Mouse (Mus musculus): Measurements from ENCODE around the gene Ier3. TPM values are rescaled to one million over a fixed set of nuclear protein-coding genes. Genes with fewer than 3 reads are reported as not detected.
"Not testable (repeated sequence)": the region's sequence is repeated elsewhere in the genome, so short reads cannot be mapped to it uniquely, and the experiment has no call there.

The Ier3 gene
- polyA plus RNA-seq, 1 experiment from 2014 or later: 3.0 TPM

DNA sequence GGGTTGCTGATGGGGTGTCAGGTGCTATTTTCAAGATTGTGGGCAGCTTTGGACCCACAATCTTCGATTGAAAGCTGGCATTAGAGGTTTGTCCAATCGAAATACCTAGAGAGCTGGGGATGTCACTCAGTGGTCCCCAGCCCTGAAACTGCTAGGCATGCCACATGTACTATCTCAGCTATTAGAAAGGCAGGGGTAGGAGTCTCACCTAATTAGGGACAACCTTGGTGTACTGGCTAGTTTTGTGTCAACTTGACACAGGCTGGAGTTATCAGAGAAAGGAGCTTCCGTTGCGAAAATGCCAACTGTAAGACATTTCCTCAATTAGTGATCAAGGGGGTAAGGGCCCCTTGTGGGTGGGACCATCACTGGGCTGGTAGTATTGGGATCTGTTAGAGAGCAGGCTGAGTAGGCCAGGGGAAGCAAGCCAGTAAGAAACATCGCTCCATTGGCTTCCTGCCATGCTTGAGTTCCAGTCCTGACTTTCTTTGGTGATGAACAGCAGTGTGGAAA lies 11.8 kb downstream of the Ier3 start:
- peaks cover 38% of the 10 kb centered on the region for H3K4me1 ChIP-seq
- H3K4me3 ChIP-seq: peak overlapping the region; percentile 16; the same call in 1 of the 2 replicates
- no peak overlapping the region for H3K27ac ChIP-seq (replicated peaks)
- 29% methylated on average over 5 of the region's 5 CpGs for WGBS
- H3K36me3 ChIP-seq: peaks cover 75% of the 10 kb centered on the region
- no peaks in the 10 kb centered on the region for H3K9me3 ChIP-seq (replicated peaks)
- DNase-seq (ENCODE audit: low spot score): no peak
- H3K27me3 ChIP-seq (ENCODE audit: low read depth, poor library complexity, severe bottlenecking): no peaks in the 10 kb centered on the region

DNA sequence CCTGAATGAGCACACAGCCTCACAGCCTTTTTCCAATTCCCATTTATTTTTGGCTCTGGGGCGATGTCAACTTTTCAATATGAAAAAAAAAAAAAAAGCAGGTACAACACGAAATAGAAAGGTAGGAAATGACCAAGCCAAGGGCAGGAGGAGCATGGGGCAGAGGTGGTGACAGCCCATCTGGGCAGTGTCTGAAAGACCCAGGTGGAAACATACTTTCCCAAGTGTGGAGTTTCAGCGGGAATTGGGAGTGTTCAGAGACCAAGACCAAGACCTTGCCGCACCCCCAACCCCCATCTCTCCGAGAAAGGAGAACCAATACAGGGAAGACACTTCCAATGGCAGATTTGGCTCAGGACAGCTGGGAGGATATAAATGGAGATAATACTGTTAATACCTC lies 12.4 kb downstream of the Ier3 start:
- peak overlapping the region; percentile 80; the same call in 1 of the 2 replicates for H3K4me3 ChIP-seq
- WGBS: 70% methylated on average over 5 of the region's 5 CpGs
- H3K9me3 ChIP-seq (replicated peaks): no peaks in the 10 kb centered on the region
- H3K36me3 ChIP-seq: peaks cover 71% of the 10 kb centered on the region
- H3K27ac ChIP-seq (replicated peaks): no peak overlapping the region
- no peak for DNase-seq (ENCODE audit: low spot score)
- no peaks in the 10 kb centered on the region for H3K27me3 ChIP-seq (ENCODE audit: low read depth, poor library complexity, severe bottlenecking)
- H3K4me1 ChIP-seq: peaks cover 43% of the 10 kb centered on the region

DNA sequence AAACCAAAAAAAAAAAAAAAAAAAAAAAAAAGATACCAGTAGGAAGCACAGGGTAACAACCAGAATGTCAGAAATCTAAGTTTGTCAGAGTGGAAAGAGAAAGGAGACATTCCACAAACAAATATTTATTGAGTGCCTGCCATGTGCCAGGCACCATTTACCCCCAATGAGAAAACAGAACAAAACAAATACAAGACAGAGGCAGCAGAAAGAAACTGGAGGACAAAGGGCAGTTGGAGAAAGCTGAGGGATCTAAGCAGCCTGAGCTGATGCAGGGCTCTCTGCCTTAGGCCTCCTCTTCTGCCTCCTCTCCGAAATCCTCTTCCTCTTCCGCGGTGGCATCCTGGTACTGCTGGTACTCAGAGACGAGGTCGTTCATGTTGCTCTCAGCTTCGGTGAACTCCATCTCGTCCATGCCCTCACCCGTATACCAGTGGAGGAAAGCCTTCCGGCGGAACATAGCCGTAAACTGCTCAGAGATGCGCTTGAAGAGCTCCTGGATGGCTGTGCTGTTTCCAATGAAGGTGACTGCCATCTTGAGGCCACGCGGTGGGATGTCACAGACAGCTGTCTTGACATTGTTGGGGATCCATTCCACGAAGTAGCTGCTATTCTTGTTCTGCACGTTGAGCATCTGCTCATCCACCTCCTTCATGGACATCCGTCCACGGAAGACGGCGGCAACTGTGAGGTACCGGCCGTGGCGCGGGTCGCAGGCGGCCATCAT lies 13.4 kb downstream of the Ier3 start:
- peaks cover 71% of the 10 kb centered on the region for H3K36me3 ChIP-seq
- WGBS: 82% methylated on average over 26 of the region's 26 CpGs

DNA sequence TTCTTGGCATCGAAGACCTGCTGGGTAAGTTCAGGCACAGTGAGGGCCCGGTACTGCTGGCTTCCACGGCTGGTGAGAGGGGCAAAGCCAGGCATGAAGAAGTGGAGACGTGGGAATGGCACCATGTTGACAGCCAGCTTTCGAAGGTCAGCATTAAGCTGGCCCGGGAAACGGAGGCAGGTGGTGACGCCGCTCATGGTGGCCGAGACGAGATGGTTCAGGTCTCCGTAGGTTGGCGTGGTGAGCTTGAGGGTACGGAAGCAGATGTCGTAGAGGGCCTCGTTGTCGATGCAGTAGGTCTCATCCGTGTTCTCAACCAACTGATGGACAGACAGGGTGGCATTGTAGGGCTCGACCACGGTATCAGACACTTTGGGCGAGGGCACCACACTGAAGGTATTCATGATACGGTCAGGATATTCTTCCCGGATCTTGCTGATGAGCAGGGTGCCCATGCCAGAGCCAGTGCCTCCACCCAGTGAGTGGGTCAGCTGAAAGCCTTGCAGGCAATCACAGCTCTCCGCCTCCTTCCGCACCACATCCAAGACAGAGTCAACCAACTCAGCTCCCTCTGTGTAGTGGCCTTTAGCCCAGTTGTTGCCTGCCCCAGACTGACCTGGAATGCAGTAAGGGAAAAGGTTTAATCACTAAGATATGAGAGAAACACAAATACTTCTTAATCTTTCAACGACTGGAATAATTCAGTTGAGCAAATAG lies 14.1 kb downstream of the Ier3 start:
- Histone ChIP-seq H3K27ac (replicated peaks) (0 out of 2 replicates have a peak overlapping the region, but pooled peaks have one; percentile 99), H3K27me3 (ENCODE audit: low read depth, poor library complexity, severe bottlenecking) (no peaks in the 10 kb centered on the region), H3K36me3 (peaks cover 64% of the 10 kb centered on the region), H3K4me3 (peak overlapping the region; percentile 80), H3K9me3 (replicated peaks) (no peaks in the 10 kb centered on the region), H3K4me1 (peaks cover 39% of the 10 kb centered on the region)
- 85% methylated on average over 26 of the region's 26 CpGs for WGBS
- no peak for DNase-seq (ENCODE audit: low spot score)

More for the DNA sequence above, 13.4 kb downstream of the Ier3 start:
- peak overlapping the region; percentile 80 for H3K4me3 ChIP-seq
- peaks cover 46% of the 10 kb centered on the region for H3K4me1 ChIP-seq
- H3K27ac ChIP-seq (replicated peaks): peak overlapping the region; percentile 52; the same call in 1 of the 2 replicates
- H3K27me3 ChIP-seq (ENCODE audit: low read depth, poor library complexity, severe bottlenecking): no peaks in the 10 kb centered on the region
- no peak for DNase-seq (ENCODE audit: low spot score)
- H3K9me3 ChIP-seq (replicated peaks): no peaks in the 10 kb centered on the region

DNA sequence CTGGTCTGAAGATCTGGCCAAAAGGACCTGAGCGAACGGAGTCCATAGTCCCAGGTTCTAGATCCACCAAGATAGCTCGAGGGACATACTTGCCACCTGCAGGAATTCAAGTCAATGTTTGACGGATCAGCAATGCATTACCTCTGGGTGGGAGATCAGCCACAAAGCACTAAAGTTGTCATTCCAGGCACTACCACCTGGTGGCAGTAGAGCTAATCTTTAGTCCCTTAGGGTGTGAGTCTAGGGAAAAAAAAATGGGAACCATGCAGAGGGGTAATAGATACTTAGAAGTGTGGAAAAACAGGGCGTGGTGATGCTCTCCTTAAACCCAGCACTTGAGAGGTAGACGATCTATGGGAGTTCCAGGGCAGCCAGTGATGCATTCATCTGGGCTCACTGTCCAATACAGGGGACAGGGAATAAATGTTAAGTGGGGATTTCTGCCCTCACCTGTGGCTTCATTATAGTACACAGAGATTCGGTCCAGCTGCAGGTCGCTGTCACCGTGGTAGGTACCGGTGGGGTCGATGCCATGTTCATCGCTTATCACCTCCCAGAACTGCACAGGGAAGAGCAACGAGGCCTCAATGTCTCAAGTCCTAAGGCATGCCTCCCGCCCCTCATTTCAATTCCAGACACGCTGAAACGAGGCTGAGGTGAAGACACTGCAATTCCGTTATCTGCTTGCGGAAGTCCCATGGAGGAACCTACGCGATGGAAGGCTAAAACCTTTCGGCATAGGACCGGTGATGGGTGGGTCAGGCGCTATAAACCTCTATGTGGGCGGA lies 14.9 kb downstream of the Ier3 start:
- Histone ChIP-seq H3K27me3 (ENCODE audit: low read depth, poor library complexity, severe bottlenecking) (no peaks in the 10 kb centered on the region), H3K9me3 (replicated peaks) (no peaks in the 10 kb centered on the region), H3K27ac (replicated peaks) (peak overlapping the region; percentile 99), H3K4me3 (peak overlapping the region; percentile 80), H3K36me3 (peaks cover 56% of the 10 kb centered on the region), H3K4me1 (peaks cover 38% of the 10 kb centered on the region)
- WGBS: 9% methylated on average over 24 of the region's 24 CpGs
- peak; percentile 76 for DNase-seq (ENCODE audit: low spot score)

DNA sequence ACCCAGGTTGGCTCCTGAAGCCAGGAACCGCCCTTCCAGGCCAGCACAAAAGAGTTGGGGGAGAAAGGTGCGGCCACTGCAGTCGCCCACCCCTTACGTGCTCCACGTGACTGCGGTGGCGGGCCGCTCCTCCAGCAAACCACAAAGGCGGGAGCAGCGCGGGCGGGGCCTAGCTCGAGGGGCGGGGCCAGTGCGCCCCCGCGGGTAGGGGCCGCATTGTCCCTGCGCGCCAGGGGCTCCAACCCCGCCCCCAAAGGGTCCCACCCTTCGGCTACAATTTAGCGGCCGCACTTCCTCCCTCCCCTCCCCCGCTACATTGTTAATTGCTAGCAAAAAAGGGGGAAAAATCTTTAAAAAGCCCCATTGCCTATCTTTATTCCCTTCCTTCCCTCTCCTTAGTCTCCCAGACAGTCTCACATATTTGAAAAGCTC lies 15.5 kb downstream of the Ier3 start:
- H3K4me3 ChIP-seq: peak overlapping the region; percentile 80
- H3K27ac ChIP-seq (replicated peaks): peak overlapping the region; percentile 99
- no peaks in the 10 kb centered on the region for H3K9me3 ChIP-seq (replicated peaks)
- H3K36me3 ChIP-seq: peaks cover 50% of the 10 kb centered on the region
- no peaks in the 10 kb centered on the region for H3K27me3 ChIP-seq (ENCODE audit: low read depth, poor library complexity, severe bottlenecking)
- 0% methylated on average over 25 of the region's 25 CpGs for WGBS
- DNase-seq (ENCODE audit: low spot score): peak; percentile 93
- H3K4me1 ChIP-seq: peaks cover 39% of the 10 kb centered on the region

DNA sequence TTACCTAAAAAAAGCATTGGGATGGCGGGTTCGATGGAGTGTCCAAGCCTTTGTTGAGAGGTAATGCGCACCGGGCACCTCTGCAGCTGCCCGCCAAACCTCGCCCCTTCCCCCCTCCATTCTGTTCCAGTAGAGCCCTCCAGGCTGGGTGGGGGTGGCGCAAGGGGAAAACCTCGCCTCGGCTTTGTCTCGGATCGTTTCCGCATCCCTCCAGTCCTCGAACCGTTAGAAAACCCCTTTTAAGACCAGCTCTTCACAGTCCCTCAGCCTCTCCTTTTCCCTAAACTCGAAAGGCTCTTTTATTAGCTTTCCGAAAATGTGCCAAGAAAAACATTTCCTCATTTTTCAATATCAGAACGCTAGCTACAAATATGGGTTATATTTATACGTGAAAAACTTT lies 16.0 kb downstream of the Ier3 start:
- Histone ChIP-seq H3K4me1 (peaks cover 44% of the 10 kb centered on the region), H3K27ac (replicated peaks) (peak overlapping the region; percentile 99), H3K27me3 (ENCODE audit: low read depth, poor library complexity, severe bottlenecking) (no peaks in the 10 kb centered on the region), H3K9me3 (replicated peaks) (no peaks in the 10 kb centered on the region), H3K4me3 (peak overlapping the region; percentile 80), H3K36me3 (peaks cover 45% of the 10 kb centered on the region)
- peak; percentile 70 for DNase-seq (ENCODE audit: low spot score)
- under 1% methylated on average over 18 of the region's 18 CpGs for WGBS

DNA sequence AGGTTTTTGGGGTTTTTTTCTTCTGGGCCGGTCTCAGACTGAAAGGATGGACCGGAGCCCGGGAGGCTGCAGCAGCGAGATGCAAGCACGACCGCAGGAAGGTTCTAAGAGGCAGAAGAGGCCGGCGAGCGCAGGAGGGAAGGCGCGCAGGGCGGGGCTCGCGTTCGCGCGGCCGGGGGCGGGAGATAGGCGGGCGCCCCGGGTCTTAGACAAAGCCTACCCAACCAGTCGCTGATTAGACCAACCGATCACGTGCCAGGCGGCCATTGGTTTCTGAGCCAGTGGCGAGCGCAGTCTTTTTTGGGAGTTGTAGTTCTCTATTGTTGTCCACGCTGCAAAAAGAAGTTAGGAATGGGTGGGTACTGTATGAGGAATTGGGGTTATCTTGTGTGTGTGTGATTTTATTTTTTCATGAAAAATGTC lies 16.6 kb downstream of the Ier3 start, which contains the start of gene Tubb5:
TSS of gene Tubb5 (minus strand) at position 185 of the 423 bp plus-strand sequence.
- peak; percentile 97 for DNase-seq (ENCODE audit: low spot score)
- Histone ChIP-seq H3K27ac (replicated peaks) (peak within 1 kb of the TSS; percentile 99), H3K9me3 (replicated peaks) (no peaks in the 10 kb centered on the region), H3K36me3 (peaks cover 39% of the 10 kb centered on the region), H3K27me3 (ENCODE audit: low read depth, poor library complexity, severe bottlenecking) (no peaks in the 10 kb centered on the region), H3K4me3 (peak within 1 kb of the TSS; percentile 80), H3K4me1 (peaks cover 51% of the 10 kb centered on the region)
- WGBS: 2% methylated on average over 29 of the region's 29 CpGs

DNA sequence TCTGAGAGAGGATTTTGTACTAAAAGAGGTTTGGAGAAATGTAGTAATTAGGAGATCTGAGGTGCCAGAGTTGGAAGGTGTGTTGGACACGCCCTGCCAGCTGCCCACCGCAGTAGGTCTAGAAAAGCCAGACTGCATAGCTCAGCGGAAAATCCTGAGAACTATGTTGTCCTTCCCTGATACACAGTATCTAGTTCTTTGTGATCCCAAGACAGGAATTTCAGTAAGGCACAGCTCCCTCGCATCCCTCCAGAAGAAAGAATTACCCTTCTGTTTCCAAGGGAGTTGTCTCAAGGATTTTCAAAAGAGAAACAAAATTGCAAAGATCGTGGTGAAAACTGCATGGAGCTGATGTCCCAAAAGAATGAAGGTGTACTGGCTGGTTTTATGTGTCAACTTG lies 17.1 kb downstream of the Ier3 start:
- peaks cover 52% of the 10 kb centered on the region for H3K4me1 ChIP-seq
- 3% methylated on average over 5 of the region's 5 CpGs for WGBS
- H3K9me3 ChIP-seq (replicated peaks): no peaks in the 10 kb centered on the region
- no peaks in the 10 kb centered on the region for H3K27me3 ChIP-seq (ENCODE audit: low read depth, poor library complexity, severe bottlenecking)
- H3K4me3 ChIP-seq: peak overlapping the region; percentile 80
- H3K36me3 ChIP-seq: peaks cover 36% of the 10 kb centered on the region
- peak; percentile 46 for DNase-seq (ENCODE audit: low spot score)
- peak overlapping the region; percentile 99 for H3K27ac ChIP-seq (replicated peaks)

DNA sequence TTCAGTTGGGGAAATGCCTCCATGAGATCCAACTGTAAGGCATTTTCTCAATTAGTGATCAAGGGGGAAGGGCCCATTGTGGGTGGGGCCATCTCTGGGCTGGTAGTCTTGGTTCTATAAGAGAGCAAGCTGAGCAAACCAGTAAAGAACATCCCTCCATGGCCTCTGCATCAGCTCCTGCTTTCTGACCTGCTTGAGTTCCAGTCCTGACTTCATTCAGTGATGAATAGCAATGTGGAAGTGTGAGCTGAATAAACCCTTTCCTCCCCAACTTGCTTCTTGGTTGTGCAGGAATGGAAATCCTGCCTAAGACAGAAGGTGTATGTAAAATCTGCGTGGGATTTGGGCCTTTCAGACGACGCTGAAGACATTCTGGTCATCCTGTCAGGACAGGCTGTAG lies 17.5 kb downstream of the Ier3 start:
- not testable (repeated sequence) for DNase-seq (ENCODE audit: low spot score); H3K9me3 ChIP-seq (replicated peaks); H3K27me3 ChIP-seq (ENCODE audit: low read depth, poor library complexity, severe bottlenecking)
- H3K4me1 ChIP-seq: peaks cover 51% of the 10 kb centered on the region
- peaks cover 34% of the 10 kb centered on the region for H3K36me3 ChIP-seq
- H3K4me3 ChIP-seq: peak overlapping the region; percentile 80
- WGBS: 51% methylated on average over 3 of the region's 3 CpGs
- H3K27ac ChIP-seq (replicated peaks): peak overlapping the region; percentile 99

DNA sequence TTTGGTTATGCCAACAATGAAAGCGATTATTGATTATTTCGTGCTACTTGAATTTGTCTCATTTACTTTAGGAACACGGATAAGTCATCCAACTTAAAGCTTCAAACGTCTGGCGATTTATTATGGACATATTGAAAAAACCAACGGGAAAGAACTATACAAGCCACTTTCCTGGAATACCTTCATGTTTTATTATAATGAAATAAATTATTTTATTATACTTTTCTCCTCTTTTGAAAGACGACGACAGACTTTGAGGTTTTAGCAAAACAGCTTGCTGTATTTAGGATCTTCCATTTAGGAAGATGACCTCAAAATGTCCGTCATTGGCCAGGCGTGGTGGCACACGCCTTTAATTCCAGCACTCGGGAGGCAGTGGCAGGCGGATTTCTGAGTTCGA lies 19.1 kb downstream of the Ier3 start:
- Histone ChIP-seq H3K36me3 (peaks cover 33% of the 10 kb centered on the region), H3K4me3 (peak overlapping the region; percentile 70), H3K9me3 (replicated peaks) (no peaks in the 10 kb centered on the region), H3K4me1 (peaks cover 37% of the 10 kb centered on the region), H3K27ac (replicated peaks) (peak overlapping the region; percentile 93), H3K27me3 (ENCODE audit: low read depth, poor library complexity, severe bottlenecking) (no peaks in the 10 kb centered on the region)
- DNase-seq (ENCODE audit: low spot score): no peak
- 59% methylated on average over 14 of the region's 14 CpGs for WGBS

Data from midbrain, embryonic 10.5 days (tissue).